Mouse (Mus musculus) thymus, adult 2 months (tissue): ENCODE measurements around the gene Ano10.

Experiments
- CTCF ChIP-seq: fragments of 200-500 bp; IDR thresholded peaks from 2 replicates; pipeline ENCODE4 v1.5.1; 2012; ENCODE audit warnings: mild to moderate bottlenecking, control low read depth, low read length, moderate library complexity, borderline replicate concordance; ENCODE audit not compliant: control insufficient read depth, poor library complexity, insufficient read depth; ENCODE audit errors: extremely low read depth
- POLR2A ChIP-seq: fragments of 200-500 bp; IDR thresholded peaks from 2 replicates; pipeline ENCODE4 v1.6.1; 2012; ENCODE audit warnings: mild to moderate bottlenecking, low read length, control low read depth, moderate library complexity; ENCODE audit not compliant: control insufficient read depth, poor library complexity, insufficient read depth; ENCODE audit errors: extremely low read depth

GRCm38 (mm10) chr9:122263140-122263539 is 31.1 kb downstream of the Ano10 start:
- TF ChIP-seq CTCF (peak; percentile 39; the same call in 1 of the 2 replicates), POLR2A (no peak)
